Mouse (Mus musculus) midbrain, embryonic 14.5 days (tissue): ENCODE data around the gene Prkch. TPM values are rescaled to one million over a fixed set of nuclear protein-coding genes. Genes with fewer than 3 reads are reported as not detected.
"Not testable (repeated sequence)": the region's sequence is repeated elsewhere in the genome, so short reads cannot be mapped to it uniquely, and the experiment has no call there.

Experiments used
- ATAC-seq: fragments of 200-750 bp; cut with Nextera tagmentation; 2 replicates; pipeline ENCODE4 v1.8.0; 2017; ENCODE audit warnings: moderate number of reproducible peaks, moderate library complexity; ENCODE audit not compliant: low FRiP score, low TSS enrichment
- DNase-seq: peaks from one replicate; pipeline ENCODE4 v3.0.0-alpha.2; 2015
- H3K27ac ChIP-seq: fragments of 300-500 bp; sonication (generic); replicated peaks from 2 replicates; pipeline ENCODE4 v1.5.1; 2014; ENCODE audit warnings: mild to moderate bottlenecking, low read depth, low read length, moderate library complexity
- H3K27me3 ChIP-seq: fragments of 300-500 bp; sonication (generic); 2 replicates; pipeline ENCODE4 v1.6.1; 2014; ENCODE audit warnings: low read length, control low read depth, mixed read lengths; ENCODE audit not compliant: control insufficient read depth, insufficient read depth
- H3K36me3 ChIP-seq: fragments of 300-500 bp; sonication (generic); 2 replicates; pipeline ENCODE4 v1.6.1; 2014; ENCODE audit warnings: low read length, control low read depth; ENCODE audit not compliant: control insufficient read depth, insufficient read depth
- H3K4me1 ChIP-seq: fragments of 300-500 bp; sonication (generic); 2 replicates; pipeline ENCODE4 v1.6.1; 2014; ENCODE audit warnings: mild to moderate bottlenecking, antibody characterized with exemption, low read length, control low read depth; ENCODE audit not compliant: control insufficient read depth, insufficient read depth
- H3K4me2 ChIP-seq: fragments of 300-500 bp; sonication (generic); 2 replicates; pipeline ENCODE4 v1.6.1; 2014; ENCODE audit warnings: mild to moderate bottlenecking, low read length, moderate library complexity
- H3K4me3 ChIP-seq: fragments of 300-500 bp; sonication (generic); replicated peaks from 2 replicates; pipeline ENCODE4 v1.5.1; 2014; ENCODE audit warnings: low read depth, low read length
- H3K9ac ChIP-seq: fragments of 300-500 bp; sonication (generic); replicated peaks from 2 replicates; pipeline ENCODE4 v1.6.1; 2014; ENCODE audit warnings: mild to moderate bottlenecking, low read length, moderate library complexity
- H3K9me3 ChIP-seq: fragments of 300-500 bp; sonication (generic); 2 replicates; pipeline ENCODE4 v1.6.1; 2016; ENCODE audit warnings: low read length, control low read depth, mixed read lengths; ENCODE audit not compliant: control insufficient read depth
- WGBS: fragments of 180-500 bp; shearing (Covaris S2); extraction: QIAGEN DNeasy Blood & Tissue Kit; methylation state at CpG from one replicate; pipeline ENCODE4 v1.1.7; 2014; 5-methylcytosine and 5-hydroxymethylcytosine counted together
- polyA plus RNA-seq: library from polyadenylated mRNA; unstranded; fragments of >200 nt; fragmentation: Nextera tagmentation; extraction: Ambion mirVana; gene quantifications from 2 replicates; pipeline ENCODE4 v1.2.1, GENCODE M21; 2014

The Prkch gene
- polyA plus RNA-seq, 1 experiment from 2014 or later: 8.7 TPM

DNA sequence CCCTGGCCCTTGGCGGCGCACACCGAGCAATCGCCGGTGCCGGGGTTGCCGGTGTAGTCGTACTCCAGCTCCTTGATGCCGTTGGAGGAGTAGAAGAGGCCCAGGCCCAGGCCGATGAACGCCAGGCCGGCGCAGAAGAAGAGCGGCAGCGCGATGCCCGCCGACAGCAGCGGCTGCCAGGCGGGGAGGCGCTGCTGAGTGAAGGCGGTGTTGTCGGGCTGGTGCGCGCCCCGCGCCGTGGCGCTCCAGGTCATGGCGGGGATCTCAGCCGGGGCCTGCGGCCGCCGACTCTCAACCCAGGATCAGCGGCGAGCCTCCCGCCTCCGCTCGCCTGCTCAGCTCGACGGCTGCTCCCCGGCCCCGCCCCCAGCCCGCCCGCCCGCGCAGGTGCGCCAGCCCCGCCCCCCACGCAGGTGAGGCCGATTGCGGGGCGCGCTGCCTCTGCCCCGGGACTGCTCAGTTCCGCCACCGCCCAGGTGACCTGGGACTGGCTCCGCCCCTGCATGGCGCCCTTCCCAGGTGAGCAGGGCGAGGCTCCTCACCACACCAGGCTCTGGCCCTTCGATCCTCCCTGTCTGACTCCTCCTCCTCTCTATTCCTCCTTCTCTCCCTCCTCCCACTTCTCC is 38.4 kb upstream of the Prkch start, which contains the start of gene Tmem30b:
TSS of gene Tmem30b (minus strand) at position 307 of the 626 bp plus-strand sequence.
- ATAC-seq (peak; percentile 34; the same call in 1 of the 2 replicates), DNase-seq (peak; percentile 50)
- Histone ChIP-seq H3K36me3 (no peaks in the 10 kb centered on the region), H3K4me2 (peak within 1 kb of the TSS; percentile 53), H3K4me1 (0 out of 2 replicates have a peak, but pooled peaks cover 8% of the 10 kb centered on the region), H3K4me3 (peak within 1 kb of the TSS; percentile 35), H3K9ac (no peak within 1 kb of the TSS), H3K27me3 (peaks cover 77% of the 10 kb centered on the region), H3K27ac (no peak within 1 kb of the TSS), H3K9me3 (no peaks in the 10 kb centered on the region)
- WGBS: 2% methylated on average over 55 of the region's 61 CpGs

DNA sequence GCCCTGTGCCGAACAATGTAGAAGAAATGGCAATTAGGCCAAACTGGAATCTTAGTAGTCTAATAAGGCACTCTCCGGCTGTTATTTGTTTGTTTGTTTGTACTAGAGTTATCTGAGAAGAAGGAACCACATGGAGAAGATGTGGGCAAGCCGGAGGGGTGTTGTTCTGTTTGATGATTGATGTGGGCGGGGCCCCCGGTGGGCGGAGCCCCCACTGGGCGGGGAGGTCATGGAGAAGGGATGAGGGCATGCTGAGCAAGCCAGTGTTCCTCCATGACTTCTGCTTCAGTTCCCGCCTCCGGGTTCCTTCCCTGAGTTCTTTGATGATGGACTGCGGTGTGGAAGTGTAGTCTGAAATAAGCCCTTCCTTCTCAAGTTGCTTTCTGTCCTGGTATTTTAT is 37.0 kb upstream of the Prkch start:
- H3K4me2 ChIP-seq: no peak overlapping the region
- no peak overlapping the region for H3K4me3 ChIP-seq
- H3K4me1 ChIP-seq: 0 out of 2 replicates have a peak, but pooled peaks cover 8% of the 10 kb centered on the region
- H3K27ac ChIP-seq: no peak overlapping the region
- DNase-seq (no peak), ATAC-seq (no peak)
- peaks cover 77% of the 10 kb centered on the region for H3K27me3 ChIP-seq
- no peaks in the 10 kb centered on the region for H3K36me3 ChIP-seq
- 39% methylated on average over 10 of the region's 10 CpGs for WGBS
- H3K9me3 ChIP-seq: no peaks in the 10 kb centered on the region
- H3K9ac ChIP-seq: no peak overlapping the region

DNA sequence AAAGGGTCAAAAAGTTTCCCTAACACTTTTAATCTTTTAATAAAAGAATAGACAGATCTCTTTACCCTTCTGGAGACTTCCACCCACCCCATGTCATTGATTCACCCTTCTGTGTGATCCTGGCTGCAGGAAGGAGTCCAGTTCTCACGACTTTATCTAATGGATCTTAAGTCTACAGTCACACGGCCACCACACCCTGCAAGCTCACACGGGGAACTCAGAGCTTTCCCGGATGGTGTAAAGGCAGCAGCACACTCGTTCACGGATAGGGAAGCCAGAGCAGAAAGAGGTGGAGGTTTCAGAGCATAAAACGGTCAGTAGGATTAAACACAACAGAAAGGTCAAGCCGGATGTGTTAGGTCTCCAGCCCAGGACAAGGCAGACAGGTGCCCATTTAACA is 36.3 kb upstream of the Prkch start:
- no peak overlapping the region for H3K9ac ChIP-seq
- H3K4me2 ChIP-seq: no peak overlapping the region
- no peaks in the 10 kb centered on the region for H3K9me3 ChIP-seq
- no peaks in the 10 kb centered on the region for H3K36me3 ChIP-seq
- 79% methylated on average over 8 of the region's 8 CpGs for WGBS
- H3K27ac ChIP-seq: no peak overlapping the region
- peaks cover 71% of the 10 kb centered on the region for H3K27me3 ChIP-seq
- H3K4me3 ChIP-seq: no peak overlapping the region
- 0 out of 2 replicates have a peak, but pooled peaks cover 8% of the 10 kb centered on the region for H3K4me1 ChIP-seq
- no peak for ATAC-seq
- DNase-seq: no peak

DNA sequence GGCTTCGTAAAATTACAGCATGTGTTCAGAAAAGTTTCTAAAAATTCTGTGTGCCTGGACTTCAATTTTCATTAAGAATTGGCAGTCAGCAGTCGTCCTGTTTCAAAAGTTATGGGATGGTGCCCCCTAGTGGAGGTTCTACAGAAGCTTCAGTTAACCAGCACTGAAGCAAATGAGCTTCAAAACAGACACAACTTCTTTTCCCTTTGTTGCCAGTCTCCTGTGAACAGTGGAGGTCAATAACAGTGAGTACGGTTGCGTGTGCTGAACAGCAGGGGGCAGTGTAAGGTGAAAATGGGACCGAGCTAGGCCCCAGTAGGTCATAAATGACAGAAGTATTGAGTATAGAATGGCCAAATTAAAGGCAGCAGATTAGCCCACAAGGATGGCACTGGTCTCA is 30.4 kb upstream of the Prkch start:
- DNase-seq (peak; percentile 91), ATAC-seq (peak; percentile 60)
- Histone ChIP-seq H3K27ac (no peak overlapping the region), H3K27me3 (peaks cover 14% of the 10 kb centered on the region; the same call in 1 of the 2 replicates), H3K4me2 (no peak overlapping the region), H3K36me3 (no peaks in the 10 kb centered on the region), H3K9me3 (no peaks in the 10 kb centered on the region), H3K4me3 (no peak overlapping the region), H3K9ac (no peak overlapping the region), H3K4me1 (no peaks in the 10 kb centered on the region)
- 4% methylated on average over 5 of the region's 5 CpGs for WGBS

DNA sequence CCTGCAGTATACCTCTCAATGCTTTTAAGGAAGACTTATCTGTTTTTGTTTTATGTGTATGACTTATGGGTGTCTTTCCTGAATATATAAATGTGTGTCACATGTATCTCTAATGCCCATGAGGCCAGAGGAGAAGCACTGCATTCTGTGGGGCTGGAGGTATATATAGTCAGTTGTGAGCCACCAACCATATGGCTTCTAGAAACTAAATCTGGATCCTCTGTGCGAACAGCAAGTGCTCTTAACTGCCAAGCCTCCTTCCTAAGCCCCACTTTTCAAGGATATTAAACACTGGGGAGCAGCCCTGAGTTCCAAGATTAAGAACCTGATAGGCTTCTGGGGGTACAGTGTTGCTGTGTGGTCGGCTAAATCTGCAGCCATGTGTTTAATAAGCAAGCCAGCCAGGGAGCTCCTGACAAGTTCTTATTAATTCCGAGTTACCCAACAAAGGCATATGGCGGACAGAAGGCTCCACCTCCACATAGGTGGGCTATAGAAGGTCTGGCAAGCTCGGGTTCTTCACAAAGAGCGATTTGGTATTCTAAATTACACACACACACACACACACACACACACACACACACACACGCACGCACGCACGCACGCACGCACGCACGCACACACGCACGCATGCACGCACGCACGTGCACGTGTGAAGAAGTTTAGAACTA is 25.9 kb upstream of the Prkch start:
- no peak for DNase-seq
- H3K9ac ChIP-seq: no peak overlapping the region
- H3K36me3 ChIP-seq: no peaks in the 10 kb centered on the region
- no peak overlapping the region for H3K4me3 ChIP-seq
- no peaks in the 10 kb centered on the region for H3K27me3 ChIP-seq
- no peak for ATAC-seq
- 86% methylated on average over 20 of the region's 20 CpGs for WGBS
- H3K4me1 ChIP-seq: no peaks in the 10 kb centered on the region
- H3K4me2 ChIP-seq: no peak overlapping the region
- H3K9me3 ChIP-seq: no peaks in the 10 kb centered on the region
- no peak overlapping the region for H3K27ac ChIP-seq

DNA sequence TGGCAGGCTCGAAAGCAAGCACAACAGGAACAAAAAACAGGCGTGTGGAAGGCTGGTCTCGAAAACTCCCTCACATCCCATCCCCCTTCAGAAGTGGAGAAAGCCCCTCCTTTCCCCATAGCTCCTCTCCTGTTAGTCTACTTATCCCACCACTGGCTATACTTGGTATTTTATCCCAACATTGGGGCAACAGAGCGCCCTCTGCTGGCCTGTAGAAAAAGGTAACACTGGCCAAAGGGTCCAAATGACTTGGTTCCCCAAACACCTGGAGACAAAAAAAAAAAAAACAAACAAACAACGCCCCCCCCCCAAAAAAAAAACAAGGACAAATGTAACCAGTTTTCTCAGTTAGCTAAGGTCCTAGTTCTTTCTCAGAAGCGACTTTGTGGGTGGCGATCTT is 24.5 kb upstream of the Prkch start:
- Histone ChIP-seq H3K4me3 (no peak overlapping the region), H3K36me3 (no peaks in the 10 kb centered on the region), H3K9ac (no peak overlapping the region), H3K27me3 (no peaks in the 10 kb centered on the region), H3K9me3 (no peaks in the 10 kb centered on the region), H3K27ac (no peak overlapping the region), H3K4me2 (no peak overlapping the region), H3K4me1 (peaks cover 2% of the 10 kb centered on the region; the same call in 1 of the 2 replicates)
- ATAC-seq (no peak), DNase-seq (no peak)
- 55% methylated on average over 7 of the region's 7 CpGs for WGBS

DNA sequence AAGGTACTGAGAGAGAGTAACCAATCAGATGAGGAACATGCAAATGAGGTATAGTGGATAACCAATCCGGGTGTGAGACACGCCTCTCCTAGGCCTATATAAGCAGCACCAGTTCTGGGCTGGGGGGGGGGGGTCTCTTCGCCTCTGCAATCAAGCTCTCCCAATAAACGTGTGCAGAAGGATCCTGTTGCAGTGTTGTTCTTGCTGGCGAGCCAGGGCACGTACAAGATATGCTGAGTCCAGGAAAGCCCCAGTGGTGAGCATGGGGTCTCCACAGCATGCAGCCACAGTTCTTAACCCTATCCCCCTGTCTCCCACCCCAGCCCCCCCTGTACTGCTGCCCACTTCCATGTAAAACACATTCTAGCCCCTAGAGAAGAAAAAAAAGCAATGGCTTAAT is 21.5 kb upstream of the Prkch start:
- not testable (repeated sequence) for H3K9ac ChIP-seq, H3K27me3 ChIP-seq, H3K27ac ChIP-seq, H3K9me3 ChIP-seq, H3K4me2 ChIP-seq, H3K36me3 ChIP-seq, DNase-seq, H3K4me1 ChIP-seq, ATAC-seq, H3K4me3 ChIP-seq
- 87% methylated on average over 6 of the region's 6 CpGs for WGBS

DNA sequence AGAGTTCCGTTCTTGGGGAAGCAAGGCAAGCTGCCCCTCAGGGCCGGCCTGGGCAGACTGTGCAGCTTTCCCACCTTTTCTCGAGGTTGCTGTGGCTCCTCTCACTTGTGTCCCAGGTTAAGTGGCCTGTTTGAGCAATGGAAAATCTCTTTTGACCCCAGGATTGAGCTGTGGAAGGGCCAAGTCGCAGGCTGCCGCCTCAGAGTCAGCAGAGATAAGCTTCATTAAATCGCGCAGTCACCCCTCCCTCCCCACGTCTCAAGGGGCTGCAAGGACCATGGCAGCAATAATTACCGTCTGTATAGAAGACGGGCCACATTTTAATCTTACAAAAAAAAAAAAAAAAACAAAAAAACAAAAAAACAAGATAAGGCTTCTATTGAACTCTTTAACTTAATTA is 20.4 kb upstream of the Prkch start:
- H3K4me2 ChIP-seq: no peak overlapping the region
- no peaks in the 10 kb centered on the region for H3K27me3 ChIP-seq
- H3K4me3 ChIP-seq: no peak overlapping the region
- ATAC-seq (no peak), DNase-seq (peak; percentile 44)
- H3K4me1 ChIP-seq: peaks cover 3% of the 10 kb centered on the region; the same call in 1 of the 2 replicates
- no peaks in the 10 kb centered on the region for H3K36me3 ChIP-seq
- no peak overlapping the region for H3K27ac ChIP-seq
- 14% methylated on average over 10 of the region's 10 CpGs for whole genome bisulfite sequencing
- H3K9ac ChIP-seq: no peak overlapping the region
- H3K9me3 ChIP-seq: no peaks in the 10 kb centered on the region
